Mouse (Mus musculus) bone marrow, adult 2 months (tissue): ENCODE results near the gene Gpr82. TPM values are rescaled to one million over a fixed set of nuclear protein-coding genes. Genes with fewer than 3 reads are reported as not detected.

Source experiments
- H3K27ac ChIP-seq: fragments of 200-500 bp; 2 replicates; pipeline ENCODE4 v1.5.1; 2012; ENCODE audit warnings: low read depth, mild to moderate bottlenecking, control low read depth, inconsistent platforms, low read length; ENCODE audit not compliant: control insufficient read depth, poor library complexity, insufficient read depth
- H3K4me1 ChIP-seq: fragments of 200-500 bp; 2 replicates; pipeline ENCODE4 v1.6.1; 2011; ENCODE audit warnings: low read length; ENCODE audit not compliant: control insufficient read depth, insufficient read depth
- H3K4me3 ChIP-seq: fragments of 200-500 bp; replicated peaks from 2 replicates; pipeline ENCODE3; 2011; ENCODE audit warnings: mild to moderate bottlenecking, low read depth, low read length, control low read depth; ENCODE audit not compliant: control insufficient read depth
- CTCF ChIP-seq: fragments of 200-500 bp; IDR thresholded peaks from 2 replicates; pipeline ENCODE4 v1.5.1; 2011; ENCODE audit warnings: low read length, control low read depth; ENCODE audit not compliant: control insufficient read depth, insufficient read depth
- POLR2A ChIP-seq: fragments of 200-500 bp; IDR thresholded peaks from 2 replicates; pipeline ENCODE4 v1.6.1; 2011; ENCODE audit warnings: low read depth, mild to moderate bottlenecking, control low read depth, low read length, borderline replicate concordance; ENCODE audit not compliant: control insufficient read depth
- WGBS: fragments of 180-500 bp; shearing (Covaris S2); methylation state at CpG from one replicate; pipeline ENCODE4 v1.1.7; 2018; 5-methylcytosine and 5-hydroxymethylcytosine counted together
- polyA plus RNA-seq: library from polyadenylated mRNA; stranded (reverse); fragments of >200 nt; gene quantifications from 2 replicates; pipeline ENCODE4 v1.2.4, GENCODE M21; 2011; ENCODE audit warnings: low replicate concordance; ENCODE audit not compliant: missing spikeins, insufficient read depth, insufficient read length

Gene Gpr82
- not detected in 2 replicates for polyA plus RNA-seq

DNA sequence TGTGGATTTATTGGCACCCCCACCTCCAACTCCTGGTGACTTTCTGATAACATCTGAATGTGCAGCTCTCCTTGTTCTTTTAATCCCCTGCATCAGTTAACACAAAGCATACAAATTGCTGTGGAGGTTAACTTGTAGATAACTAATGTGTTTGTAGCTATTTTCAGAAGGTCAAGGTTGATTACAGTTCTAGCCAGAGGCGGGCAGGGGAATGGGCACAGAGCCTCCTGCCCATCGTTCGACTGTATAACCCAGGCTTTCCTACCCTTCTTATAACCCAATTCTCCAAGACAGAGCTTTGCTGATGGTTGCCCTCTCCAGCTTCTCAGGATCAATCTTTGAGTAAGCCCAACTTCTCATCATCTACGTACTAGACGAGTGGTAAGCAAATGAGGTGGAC lies at the start of gene Gpr82:
TSS of gene Gpr82 (plus strand) at position 301 of the 400 bp plus-strand sequence.
- no peaks in the 10 kb centered on the region; the same call in 1 of the 2 replicates for H3K4me1 ChIP-seq
- WGBS: 71% methylated on average over 5 of the region's 5 CpGs
- TF ChIP-seq POLR2A (no peak), CTCF (no peak)
- no peak within 1 kb of the TSS for H3K27ac ChIP-seq
- H3K4me3 ChIP-seq: no peak within 1 kb of the TSS

- Histone ChIP-seq H3K27ac (no peak overlapping the region), H3K4me1 (no peaks in the 10 kb centered on the region; the same call in 1 of the 2 replicates), H3K4me3 (no peak overlapping the region)
- TF ChIP-seq POLR2A: no peak
- TF ChIP-seq CTCF: no peak
- WGBS: 39% methylated on average over 2 of the region's 2 CpGs
Observed at GRCm38 (mm10) chrX:13612115-13612514, 49.0 kb upstream of the Gpr82 start.

- Histone ChIP-seq H3K27ac (no peak overlapping the region), H3K4me1 (no peaks in the 10 kb centered on the region; the same call in 1 of the 2 replicates), H3K4me3 (no peak overlapping the region)
- TF ChIP-seq POLR2A (no peak), CTCF (no peak)
- WGBS: 35% methylated on average over 1 of the region's 1 CpGs
Observed at GRCm38 (mm10) chrX:13616726-13617125, 44.4 kb upstream of the Gpr82 start.

DNA sequence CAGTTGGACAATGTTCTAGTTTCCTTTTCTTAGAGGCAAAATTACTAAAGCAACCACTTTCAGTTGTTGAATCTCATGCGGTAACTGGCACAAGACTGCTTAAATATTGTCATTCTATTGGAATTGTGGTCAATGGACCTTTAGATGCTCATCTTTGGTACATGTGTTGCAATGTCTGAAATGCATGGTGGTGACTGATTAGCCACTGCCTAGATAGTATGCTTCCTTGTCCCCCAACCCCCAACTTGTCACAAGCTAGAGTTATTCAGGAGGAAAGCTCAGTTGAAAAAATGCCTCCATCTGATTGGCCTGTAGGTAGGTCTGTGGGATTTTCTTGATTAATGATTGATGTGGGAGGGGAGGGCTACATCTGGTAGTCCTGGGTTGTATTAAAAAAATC lies 43.9 kb upstream of the Gpr82 start:
- no peak overlapping the region for H3K4me3 ChIP-seq
- H3K4me1 ChIP-seq: no peaks in the 10 kb centered on the region; the same call in 1 of the 2 replicates
- TF ChIP-seq CTCF: no peak
- TF ChIP-seq POLR2A: no peak
- H3K27ac ChIP-seq: no peak overlapping the region
- 50% methylated on average over 1 of the region's 1 CpGs for WGBS

GRCm38 (mm10) chrX:13618476-13618875 lies 42.7 kb upstream of the Gpr82 start:
- whole genome bisulfite sequencing: 49% methylated on average over 4 of the region's 4 CpGs
- Histone ChIP-seq H3K4me1 (no peaks in the 10 kb centered on the region; the same call in 1 of the 2 replicates), H3K27ac (no peak overlapping the region), H3K4me3 (no peak overlapping the region)
- no peak for TF ChIP-seq POLR2A
- TF ChIP-seq CTCF: no peak

DNA sequence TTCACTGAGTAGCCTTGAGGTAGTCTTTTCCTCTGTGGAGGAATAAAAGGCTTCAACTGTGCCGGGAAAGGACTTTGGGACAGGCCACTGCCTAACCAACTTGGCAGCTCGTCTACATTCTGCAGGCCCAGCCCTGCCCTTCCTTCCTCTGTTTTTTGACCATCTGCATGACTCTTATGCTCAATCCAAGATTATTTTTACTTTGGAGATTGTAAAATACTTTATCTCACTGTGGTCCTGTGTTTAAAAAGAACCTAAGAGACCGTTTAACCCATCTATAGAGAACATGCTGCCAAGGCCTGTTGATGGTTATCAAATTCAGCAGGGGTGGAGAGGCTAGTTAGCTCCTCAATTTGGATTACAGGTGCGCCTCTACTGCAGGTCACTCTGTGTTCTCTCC lies 39.7 kb upstream of the Gpr82 start:
- TF ChIP-seq POLR2A (no peak), CTCF (no peak)
- Histone ChIP-seq H3K4me1 (no peaks in the 10 kb centered on the region; the same call in 1 of the 2 replicates), H3K4me3 (no peak overlapping the region), H3K27ac (no peak overlapping the region)
- WGBS: 41% methylated on average over 4 of the region's 4 CpGs

DNA sequence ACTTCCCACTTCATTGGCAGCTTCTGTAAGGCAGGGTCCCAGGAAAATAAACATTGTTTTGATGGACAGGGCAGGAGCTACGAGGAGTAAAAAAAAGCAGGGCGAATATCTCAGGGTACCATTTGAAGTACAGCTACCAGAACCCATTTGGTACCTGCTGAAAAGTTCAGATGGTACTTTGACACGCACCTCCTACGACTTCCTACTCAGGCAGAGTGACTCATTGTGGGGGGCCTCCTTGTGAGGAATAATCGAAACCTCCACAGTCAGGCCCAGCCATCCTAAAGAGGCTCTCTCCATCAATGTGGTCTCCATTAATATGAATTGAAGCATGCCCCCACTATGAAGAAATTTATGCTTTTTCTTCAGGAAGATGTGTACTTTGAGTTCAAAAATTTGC lies 38.5 kb upstream of the Gpr82 start:
- Histone ChIP-seq H3K27ac (no peak overlapping the region), H3K4me1 (no peaks in the 10 kb centered on the region), H3K4me3 (no peak overlapping the region)
- 65% methylated on average over 5 of the region's 5 CpGs for WGBS
- no peak for TF ChIP-seq CTCF
- no peak for TF ChIP-seq POLR2A

DNA sequence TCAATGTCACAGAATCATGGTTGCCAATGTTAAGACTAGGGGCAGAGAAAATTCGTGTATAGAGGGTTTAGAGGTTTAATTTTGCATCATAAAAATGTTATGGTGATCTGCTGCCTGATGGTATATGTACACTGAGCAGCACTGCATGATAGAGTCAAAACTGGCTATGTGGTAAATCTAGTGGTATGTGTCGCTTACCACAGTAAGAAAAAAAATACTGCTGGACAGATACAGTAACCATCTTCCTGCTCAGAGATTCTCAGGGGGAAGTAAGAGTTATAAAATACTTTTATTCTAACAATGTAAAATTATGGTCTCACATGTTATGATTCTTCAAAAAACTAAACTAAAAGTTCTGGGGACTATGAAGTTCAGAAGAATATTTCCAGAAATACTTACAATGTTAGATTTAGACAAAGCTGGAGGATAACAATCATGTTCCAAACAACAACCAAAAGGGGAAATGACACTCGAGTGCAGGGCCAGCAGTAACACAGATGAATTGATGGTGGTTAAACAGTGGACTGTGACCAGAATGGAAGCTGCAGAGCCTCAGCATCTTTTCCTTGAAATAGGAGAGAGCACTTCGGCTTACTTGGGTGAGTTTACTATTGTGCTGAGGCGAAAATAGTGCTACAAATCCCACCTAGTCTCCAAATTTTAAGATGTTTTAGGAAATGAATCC lies 29.4 kb upstream of the Gpr82 start, which contains the start of gene Gpr34:
TSS of gene Gpr34 (plus strand) at position 491 of the 685 bp plus-strand sequence.
- Histone ChIP-seq H3K4me3 (no peak within 1 kb of the TSS), H3K4me1 (no peaks in the 10 kb centered on the region; the same call in 1 of the 2 replicates), H3K27ac (no peak within 1 kb of the TSS)
- TF ChIP-seq POLR2A: no peak
- WGBS: 23% methylated on average over 5 of the region's 5 CpGs
